Mouse (Mus musculus) thymus, postnatal 25 days (tissue): ENCODE results near the gene Stk38.
"Not testable (repeated sequence)": the region's sequence is repeated elsewhere in the genome, so short reads cannot be mapped to it uniquely, and the experiment has no call there.

Experiments
- DNase-seq: peaks from one replicate; pipeline ENCODE4 v3.0.0; 2022

Gene Stk38

DNA sequence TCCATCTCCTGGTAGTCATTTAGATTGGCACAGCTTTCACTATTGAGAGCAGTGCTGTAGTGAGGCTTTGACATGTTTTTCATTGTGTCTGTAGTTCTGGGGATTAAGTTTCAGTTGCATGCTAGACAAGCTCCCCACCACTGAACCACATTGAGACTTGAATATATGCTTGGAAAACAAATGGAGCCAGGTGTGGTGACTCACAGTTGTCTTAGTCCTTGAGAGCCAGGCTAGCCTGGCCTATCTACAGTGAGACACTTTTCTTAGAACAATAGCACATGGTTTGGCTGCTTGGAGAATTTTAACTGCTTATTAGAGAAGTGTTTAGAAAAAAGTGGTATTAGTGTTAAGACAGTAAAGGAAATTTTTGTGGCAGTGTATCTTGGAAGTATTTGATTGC, 26.5 kb upstream of the Stk38 start:
- no peak for DNase-seq

DNA sequence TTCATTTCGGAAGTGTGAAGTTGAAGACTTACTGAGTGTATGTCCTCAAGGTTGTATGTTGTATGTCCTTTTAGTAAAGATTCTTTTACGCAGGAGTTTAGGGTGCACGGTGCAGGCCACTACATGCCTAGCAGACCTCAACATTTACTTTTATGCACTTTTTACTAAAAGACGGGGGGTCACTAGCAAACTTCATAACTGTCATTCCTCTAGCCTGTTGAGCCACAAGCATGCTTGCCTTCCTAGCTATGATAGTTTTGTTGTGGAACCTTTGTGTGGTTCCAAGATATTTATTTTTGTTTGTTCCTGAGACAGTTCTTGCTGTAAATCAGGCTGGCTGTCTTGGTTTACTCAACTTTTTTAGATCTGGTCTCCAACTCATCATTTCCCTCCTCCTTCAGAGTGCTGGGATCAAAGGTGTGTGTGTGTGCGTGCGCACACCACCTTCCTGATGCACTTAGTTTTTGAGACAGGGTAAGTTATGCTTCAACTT, 25.8 kb upstream of the Stk38 start:
- DNase-seq, result no peak

DNA sequence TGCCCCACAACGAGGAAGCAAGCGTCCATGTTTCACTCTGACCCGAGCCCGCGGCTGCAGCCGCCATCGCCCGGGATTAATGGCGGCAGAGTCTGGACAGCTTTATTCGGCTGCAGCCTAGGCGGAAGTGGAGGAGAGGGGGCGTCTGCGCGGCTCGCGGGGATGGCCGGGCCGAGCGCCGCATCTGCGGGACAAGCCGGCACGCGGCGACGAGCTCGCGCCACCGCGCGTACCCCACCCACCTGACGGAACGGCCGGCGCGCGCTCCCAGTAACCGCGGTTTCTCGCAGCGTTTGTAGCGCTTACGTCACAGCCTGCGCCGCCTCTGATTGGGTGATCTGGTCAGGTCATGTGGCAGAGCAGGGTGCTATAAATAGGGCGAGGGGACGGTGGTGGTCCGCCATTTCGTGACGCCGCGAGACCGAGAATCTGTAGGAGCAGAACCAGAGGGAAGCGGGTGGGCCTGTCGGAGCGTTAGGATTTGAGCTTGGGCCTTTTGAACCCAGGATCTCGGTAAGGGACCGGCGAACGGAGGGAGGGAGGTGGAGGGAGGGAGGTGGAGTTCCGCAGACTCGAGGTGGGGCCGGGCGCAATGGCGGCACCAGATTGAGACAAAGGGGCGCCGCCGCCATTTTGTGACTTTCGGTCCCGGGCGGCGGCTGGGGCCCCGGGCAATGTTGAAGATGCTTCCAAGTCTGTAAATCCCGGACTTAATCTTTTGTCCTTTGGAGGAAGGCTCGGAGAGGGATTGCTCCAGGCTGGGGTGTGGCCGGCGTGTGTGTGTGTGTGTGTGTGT, 24.7 kb upstream of the Stk38 start, which contains the start of gene Srsf3:
Gene Srsf3, plus strand, starts transcription at position 355 of the 796 bp plus-strand sequence.
- peak; percentile 99 for DNase-seq

DNA sequence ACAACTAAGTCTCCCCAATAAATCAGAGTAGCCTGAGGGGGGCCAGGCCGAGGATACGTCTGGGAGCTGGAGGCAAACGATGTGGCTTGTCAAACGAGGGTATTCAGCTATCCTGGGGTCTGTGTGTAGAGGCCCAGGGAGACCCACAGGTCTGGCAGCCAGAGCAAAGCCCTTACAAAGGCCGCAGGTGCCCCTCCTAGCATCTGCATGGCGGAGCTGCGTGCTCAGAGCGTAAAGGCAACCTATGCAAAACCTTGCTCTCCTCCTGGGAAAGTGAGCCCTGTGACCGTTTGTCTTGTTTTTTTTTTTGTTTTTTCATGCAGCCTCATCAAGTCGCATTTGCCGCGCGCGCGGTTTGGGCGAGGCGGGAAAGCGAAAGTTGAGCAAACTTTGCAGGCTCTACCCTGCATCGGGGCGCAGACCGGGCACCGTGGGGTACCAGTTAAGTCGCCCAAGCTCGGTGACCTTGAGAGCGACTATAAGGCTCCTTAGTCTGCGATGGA, 24.0 kb upstream of the Stk38 start:
- DNase-seq, result peak; percentile 74

DNA sequence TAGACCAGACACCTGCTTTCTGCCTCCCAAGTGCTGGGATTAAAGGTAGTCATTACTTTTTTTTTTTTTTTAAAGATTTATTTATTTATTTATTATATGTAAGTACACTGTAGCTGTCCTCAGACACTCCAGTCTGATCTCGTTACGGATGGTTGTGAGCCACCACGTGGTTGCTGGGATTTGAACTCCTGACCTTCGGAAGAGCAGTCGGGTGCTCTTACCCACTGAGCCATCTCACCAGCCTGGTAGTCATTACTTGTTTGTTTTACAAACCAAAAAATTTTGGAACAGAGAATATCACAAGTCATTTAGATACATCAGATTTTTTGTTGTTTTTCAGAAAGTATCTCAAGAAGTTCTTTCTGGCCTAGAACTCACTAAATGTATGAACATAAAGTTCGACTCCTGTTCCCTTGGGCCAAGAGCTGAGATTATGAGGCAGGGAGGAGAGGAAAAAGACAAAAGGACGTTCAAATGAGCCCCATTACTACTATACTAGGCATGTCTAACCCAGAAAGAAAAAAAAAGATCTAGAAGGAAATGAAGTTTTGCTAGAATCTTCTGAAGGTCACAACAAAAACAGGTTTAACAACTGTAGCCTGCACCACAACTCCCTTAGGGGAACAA, 23.4 kb upstream of the Stk38 start:
- not testable (repeated sequence) for DNase-seq

DNA sequence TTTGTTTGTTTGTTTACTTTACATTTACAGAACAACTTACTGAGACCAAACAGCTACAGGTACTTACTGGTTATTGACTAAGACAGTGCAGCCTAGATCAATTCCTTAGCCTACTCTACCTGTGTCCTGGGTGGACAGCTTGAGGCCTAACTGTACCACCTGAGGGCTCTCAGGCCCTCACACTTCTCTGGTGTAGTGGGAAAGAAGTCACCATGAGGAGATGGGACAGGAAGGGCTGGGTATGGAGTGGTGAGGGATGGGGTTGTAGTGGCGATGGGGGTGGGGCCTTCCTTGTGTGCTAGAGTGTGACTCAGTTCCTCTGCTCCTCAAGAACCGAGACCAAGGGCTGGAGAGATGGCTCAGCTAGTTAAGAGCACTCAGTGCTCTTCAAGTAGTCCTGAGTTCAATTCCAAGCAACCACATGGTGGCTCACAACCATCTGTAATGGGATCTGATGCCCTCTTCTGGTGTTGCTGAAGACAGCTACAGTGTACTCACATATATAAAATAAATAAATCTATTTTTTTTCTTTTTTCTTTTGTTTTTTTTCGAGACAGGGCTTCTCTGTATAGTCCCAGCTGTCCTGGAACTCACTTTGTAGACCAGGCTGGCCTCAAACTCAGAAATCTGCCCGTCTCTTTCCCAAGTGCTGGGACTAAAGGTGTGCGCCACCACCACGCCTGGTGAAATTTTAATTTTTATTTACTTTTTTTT, 22.7 kb upstream of the Stk38 start:
- no peak for DNase-seq

DNA sequence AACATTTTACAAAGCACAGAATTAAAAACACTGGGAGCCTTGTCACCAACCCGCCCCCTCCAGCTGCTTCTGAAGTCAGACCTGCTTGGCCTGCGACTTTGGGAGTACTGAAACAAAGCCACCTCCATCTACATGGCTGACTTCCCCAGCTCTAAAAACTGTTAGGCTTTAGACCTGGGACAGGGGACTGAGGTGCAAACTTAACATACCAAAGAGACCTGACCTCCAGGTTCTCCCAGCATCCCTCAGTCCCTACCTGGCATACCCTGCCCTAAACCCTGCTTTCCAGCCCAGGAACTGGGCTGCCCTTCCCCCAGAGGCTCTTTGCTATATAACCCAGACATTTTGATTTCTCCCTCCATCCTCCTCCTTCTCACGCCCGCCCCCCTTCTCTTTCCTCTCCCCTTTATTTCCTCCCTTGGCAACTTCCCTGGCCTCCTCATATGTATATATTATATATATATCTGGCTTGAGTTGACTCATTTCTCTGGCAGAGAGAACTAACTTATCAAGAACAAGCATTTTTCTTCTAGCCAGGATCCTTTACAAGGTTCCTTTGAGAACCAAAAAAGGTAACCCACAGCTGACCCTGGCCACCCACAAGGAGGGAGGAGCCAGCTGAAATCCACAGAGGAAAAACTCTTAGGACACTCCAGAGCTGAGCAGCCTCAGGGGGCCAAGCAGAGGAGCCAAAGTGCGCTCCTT, 19.0 kb upstream of the Stk38 start:
- no peak for DNase-seq

DNA sequence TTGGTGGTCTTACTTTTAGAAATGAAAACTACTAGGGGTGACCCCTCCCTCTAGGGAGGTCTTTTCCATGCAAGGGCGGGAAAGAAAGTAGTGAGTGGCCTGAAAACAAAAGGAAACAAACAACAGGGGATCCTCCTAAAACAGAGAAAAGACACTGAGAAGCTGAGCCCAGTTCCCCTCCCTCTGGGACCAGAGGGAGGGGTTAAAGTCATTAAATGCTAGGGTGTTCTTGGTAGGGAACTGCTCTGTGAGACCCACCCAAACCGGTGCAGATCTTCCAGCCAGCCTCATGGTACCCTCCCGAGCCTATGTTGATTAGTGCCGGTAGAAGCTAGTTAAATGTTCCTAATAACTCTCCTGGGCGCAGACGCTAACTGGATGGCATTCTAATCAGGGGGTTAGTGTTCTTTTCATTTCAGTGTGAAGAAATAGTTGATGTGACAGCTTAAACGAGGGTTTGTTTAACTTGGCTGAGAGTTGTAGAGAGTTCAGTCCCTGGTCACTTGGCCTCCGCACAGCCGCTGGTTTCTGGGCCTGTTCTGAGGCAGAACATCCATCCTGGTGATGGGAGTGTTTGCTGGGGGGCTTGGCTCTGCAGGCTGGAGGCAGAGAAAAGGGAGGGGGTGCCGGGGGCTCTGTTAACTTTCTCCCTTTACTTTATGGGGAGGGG, 17.2 kb upstream of the Stk38 start:
- no peak for DNase-seq

DNA sequence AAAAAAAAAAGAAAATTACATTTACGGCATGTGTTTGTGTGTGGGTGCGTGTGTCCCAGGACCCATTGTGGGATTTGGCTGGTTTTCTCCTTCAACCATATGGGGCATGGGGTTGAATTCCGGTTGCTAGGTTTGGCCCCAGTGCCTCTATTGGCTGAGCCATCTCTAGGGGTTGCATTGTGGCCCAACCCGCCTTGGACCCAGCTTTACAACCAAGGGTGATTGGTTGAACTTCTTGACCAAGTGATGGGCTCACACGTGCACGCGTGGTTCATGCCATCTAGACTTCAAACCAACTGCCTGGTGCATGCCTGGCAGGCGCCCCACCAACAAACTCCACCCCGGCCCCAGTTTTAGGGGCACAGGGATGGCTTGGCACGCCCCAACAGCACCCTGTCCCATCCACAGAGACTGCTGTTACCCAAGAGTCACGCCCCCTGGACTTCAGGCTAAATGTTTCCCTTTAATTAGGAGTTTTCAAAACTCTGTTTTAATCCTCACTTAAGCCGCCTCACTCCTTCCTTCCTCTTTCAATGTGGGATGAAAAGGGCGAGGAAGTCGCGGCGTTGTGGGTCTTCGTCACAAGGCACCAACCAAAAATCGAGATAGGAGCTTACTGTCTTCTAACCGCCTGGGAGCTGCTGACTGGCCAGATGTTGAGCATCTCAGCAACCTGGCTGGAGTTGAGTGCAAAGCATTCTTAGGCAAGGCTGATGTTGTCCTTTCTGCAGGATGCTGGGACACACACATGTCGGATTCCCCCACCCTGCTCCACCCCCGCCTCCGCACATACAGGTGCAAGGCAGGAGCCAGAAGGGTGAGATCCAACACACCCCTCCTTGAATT, 16.5 kb upstream of the Stk38 start:
- no peak for DNase-seq

DNA sequence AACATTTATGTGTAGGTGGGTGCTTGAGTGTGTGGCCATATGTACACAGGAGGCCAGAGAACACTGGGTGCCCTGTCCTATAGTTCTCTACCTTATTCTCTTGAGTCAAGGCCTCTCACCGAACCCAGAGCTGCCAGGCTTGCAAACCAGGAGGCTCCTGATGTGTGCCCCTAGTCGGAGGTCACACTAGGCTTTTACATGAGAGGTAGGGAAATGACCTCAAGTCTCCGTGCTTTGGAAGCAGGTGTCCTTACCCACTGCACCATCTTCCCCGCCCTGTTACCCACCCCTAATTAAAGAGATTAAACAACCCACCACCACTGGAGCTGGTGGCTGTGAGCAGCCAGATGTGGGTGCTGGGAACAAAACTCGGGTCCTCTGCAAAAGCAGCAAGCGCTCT, 15.6 kb upstream of the Stk38 start:
- no peak for DNase-seq

DNA sequence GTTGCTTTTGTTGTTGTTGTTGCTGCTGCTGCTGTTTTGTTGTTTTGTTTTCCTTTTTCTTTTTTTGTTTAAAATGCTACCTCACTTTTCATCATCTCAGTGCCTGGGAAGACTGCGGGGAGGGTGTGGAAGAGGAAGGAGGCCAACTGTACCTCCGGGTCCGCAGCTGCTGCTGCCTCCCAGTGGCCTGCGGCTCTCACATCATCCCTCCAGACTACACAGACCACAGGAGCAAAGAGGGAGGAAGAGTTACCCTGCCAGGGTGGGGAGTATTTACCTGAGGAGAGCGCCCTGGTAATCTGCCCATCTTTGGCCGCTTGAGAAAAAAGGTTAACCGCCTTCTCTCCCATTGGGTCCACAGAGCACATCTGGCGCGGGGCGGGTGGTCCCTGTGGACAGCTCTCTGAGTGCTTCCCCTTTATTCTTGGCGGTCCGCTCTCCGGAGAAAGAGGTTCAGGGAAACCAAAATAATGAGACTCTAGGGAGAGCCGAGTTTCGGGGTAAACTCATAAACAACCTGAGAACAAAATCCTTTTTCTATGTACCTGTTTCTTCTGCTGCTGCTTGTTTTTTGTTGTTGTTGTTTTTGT, 14.5 kb upstream of the Stk38 start:
- peak; percentile 44 for DNase-seq

DNA sequence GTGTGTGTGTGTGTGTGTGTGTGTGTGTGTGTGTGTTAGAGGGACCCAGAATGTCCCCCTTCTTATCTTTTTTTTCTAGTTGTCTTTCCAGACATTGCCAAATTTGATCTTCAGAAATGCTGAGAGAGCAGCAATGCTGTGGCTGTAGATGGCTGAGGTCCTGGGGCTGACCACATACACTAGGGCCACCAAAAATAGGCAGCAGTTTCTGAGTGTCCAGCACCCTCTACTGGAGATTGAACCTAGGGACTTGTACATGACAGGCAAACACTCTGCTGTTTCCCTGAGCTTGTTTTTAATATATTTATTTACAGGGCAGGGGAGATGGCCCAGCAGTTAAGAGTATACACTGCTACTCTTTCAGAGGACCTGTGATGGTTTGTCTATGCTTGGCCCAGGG, 12.6 kb upstream of the Stk38 start:
- DNase-seq, result no peak

DNA sequence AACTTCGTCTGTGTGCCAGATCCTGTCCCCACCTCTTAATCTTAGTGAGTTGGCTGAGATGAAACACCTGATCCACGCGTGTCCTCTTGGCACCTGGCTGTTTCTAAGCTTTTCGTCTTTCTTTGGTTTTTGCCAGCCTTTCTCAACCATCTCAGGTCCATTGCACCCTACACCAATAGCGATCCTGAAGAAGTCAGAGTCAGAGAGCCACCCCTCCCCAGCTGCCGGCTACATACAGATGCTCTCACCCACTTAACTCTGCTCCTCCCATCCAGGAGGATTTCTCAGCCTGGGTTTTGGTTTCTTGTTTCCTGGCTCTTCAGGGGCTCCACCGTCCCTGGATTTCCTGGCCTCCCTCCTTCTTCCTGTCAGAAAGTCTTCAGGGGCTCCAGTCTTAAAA, 11.6 kb upstream of the Stk38 start:
- DNase-seq, result no peak

DNA sequence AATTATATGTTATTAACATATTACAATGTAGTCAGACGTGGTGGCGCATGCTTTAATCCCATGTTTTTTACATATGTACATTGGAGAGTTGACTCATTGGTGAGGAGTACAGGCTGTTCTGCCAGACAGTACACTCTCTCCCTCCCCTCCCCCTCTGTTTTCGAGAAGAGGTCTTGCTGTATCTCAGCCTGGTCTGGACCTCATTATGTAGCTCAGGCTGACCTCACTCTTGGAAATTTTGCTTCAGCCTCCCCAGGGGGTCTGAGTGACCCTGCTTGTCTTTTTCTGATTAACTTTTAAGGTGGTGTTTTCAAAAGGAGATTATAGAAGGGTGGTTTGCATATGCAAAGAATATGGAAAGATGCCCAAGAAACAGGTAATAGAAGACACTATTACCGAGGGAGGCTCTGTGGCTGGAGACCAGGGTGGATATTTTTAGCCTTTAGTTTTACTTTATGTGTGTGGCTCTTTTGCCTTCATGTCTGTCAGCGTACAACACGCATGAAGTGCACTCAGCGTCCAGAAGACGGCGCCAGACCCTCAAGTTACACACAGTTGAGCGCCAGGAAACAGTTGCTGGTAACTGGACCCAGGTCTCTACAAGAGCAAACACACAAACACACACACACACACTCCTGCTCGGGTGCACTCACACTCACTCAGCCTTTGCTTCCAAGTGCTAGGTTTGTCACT, 10.6 kb upstream of the Stk38 start:
- no peak for DNase-seq

DNA sequence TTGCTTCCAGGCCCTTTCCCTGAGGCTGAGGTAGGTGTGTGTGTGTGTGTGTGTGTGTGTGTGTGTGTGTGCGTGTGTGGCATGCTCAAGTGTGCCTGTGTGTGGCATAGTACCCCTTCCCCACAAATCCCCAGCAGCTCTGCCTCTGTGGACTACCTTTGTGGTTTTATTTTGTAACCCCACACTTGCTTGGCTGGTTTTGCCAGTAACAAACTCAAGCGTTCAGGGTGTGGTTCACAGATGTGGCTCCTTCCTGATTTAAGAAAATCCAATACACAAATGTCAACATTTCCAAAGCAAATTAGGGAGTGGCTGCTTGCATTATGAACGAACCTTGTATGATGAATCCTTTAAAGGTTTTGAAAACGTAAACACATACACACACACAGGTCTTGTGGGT, 8.9 kb upstream of the Stk38 start:
- no peak for DNase-seq

DNA sequence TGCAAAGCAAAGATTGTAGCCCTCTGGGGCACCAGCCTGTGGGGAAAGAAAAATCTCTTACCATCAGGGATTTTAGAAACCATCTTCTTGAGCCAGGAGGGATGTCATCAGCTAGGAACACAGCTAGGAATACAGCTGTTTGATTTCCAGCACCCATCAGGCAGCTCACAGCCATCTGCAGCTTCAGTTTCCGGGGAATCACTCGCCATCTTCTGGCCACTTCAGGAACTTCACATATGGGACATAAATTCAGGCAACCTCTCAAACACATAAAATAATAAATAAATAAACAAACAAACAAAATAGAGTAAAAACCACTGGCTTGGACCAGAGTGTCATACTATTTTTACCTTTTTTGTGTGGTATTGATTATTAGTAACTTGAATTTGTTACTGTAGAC, 7.8 kb upstream of the Stk38 start:
- peak; percentile 70 for DNase-seq

DNA sequence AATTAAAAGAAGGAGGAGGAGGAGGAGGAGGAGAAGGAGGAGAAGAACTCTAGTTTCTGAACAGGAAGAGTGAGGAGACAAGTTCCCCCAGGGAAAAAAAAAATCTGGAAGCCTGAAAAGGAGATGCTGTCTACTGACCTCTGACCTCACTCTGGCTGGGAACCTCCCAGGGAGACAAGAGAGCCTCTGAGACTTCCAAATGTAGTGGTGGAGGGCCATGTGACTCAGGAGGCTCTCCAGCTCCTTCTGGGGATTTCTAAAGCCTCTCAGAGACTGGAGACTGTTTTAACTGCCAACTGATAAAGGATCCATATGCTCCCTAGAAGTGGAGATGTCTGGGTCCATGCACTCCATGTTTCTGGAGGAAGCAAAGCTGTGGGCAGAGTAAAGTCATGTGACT, 6.4 kb upstream of the Stk38 start:
- DNase-seq, result no peak

DNA sequence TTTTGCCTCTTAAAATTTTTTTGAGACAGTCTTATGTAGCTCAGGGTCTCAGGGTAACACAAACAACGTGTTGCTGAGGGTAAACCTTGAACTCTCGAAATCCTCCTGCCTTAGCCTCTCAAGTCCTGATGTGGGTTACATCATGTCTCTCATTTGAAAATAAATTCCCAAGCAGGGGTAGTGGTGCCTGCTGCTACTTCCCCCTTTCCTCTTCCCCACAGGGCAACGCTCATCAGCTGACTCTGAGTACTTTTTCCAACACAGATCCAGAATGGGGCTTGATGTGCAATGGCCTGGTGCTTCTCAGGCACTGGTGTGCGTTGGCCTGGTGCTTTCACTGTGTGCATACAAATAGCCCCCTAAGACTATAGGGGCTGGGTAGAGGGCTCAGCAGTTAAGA, 1.4 kb upstream of the Stk38 start:
- DNase-seq, result no peak

DNA sequence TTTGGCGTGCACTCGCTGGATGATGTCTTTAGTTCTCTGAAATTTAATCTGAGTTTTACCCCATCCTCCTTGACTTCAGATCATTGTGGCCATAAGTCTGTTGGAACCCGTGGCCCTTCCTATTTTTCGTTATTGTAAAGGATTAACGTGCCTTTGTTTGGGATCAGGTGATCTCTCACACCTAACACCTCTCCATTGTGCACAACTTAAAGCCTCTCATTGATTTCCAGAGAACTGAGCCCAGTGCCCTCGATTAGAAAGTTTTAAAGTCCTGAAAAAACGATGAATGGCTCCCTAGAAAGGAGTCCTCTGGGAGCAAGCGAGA, 493 bp upstream of the Stk38 start:
- DNase-seq, result no peak

DNA sequence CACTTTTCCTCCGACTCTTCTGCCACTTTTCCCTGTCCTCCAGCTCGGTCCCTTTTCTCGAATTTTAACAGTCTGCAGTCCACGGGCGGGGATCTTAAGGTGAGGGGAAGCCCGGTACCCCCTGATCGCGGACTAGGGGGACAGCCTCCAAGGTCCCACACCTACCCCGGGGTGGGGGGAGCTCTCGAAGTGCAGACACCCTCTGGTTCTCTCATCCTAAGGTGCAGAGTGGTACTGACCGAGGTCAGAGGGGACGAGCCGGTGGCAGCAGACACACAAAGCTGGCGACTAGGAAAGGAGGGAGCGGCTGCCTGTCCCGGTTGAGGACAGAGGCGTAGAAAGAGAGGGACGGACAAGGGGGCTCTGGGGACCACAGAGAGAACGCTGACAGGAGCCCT, 553 bp downstream of the Stk38 start:
- DNase-seq, result no peak

DNA sequence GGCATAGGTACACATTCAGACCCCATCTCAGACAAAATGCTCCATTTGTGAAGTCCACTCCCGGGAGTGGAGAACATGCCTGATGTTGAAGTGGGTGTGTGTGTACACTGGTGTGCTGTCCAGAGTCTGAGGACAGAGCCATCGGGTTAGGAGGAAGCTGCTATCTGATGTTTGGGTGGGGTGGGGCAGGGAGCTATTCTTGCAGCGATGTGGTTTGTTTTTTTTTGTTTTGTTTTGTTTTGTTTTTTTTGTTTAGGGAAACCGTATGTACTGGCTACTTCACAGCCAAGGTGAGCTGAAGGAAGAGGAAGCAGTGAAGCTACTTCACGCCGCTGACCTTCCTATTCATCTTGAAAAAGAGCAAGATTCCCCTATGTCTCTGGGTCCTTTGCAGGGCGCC, 983 bp downstream of the Stk38 start:
- DNase-seq, result no peak
